Mouse (Mus musculus) hindbrain, postnatal 0 days (tissue): ENCODE measurements at regions not wholly inside any gene's neighbourhood (a gene's known extent, or its start where the extent isn't known, plus 50 kb on each side); places are given as distances from the start of the nearest gene placed in this dataset.

Experiments
- ATAC-seq: fragments of 200-750 bp; cut with Nextera tagmentation; 2 replicates; pipeline ENCODE4 v1.8.0; 2017; ENCODE audit warnings: mild to moderate bottlenecking, moderate TSS enrichment, moderate library complexity
- DNase-seq: peaks from one replicate; pipeline ENCODE4 v3.0.0-alpha.2; 2015; ENCODE audit warnings: low spot score
- H3K27ac ChIP-seq: fragments of 300-500 bp; sonication (generic); 2 replicates; pipeline ENCODE4 v1.5.1; 2014; ENCODE audit warnings: mild to moderate bottlenecking
- H3K27me3 ChIP-seq: fragments of 300-500 bp; sonication (generic); 2 replicates; pipeline ENCODE4 v1.6.1; 2014; ENCODE audit warnings: low read length, mixed read lengths; ENCODE audit not compliant: insufficient read depth
- H3K36me3 ChIP-seq: fragments of 300-500 bp; sonication (generic); 2 replicates; pipeline ENCODE4 v1.6.1; 2014; ENCODE audit warnings: low read length, mixed read lengths; ENCODE audit not compliant: insufficient read depth
- H3K4me1 ChIP-seq: fragments of 300-500 bp; sonication (generic); 2 replicates; pipeline ENCODE4 v1.6.1; 2014; ENCODE audit warnings: antibody characterized with exemption, low read length, mixed read lengths; ENCODE audit not compliant: insufficient read depth
- H3K4me2 ChIP-seq: fragments of 300-500 bp; sonication (generic); 2 replicates; pipeline ENCODE4 v1.6.1; 2014; ENCODE audit warnings: low read depth, mild to moderate bottlenecking, low read length, moderate library complexity, mixed read lengths
- H3K4me3 ChIP-seq: fragments of 300-500 bp; sonication (generic); 2 replicates; pipeline ENCODE4 v1.5.1; 2014; ENCODE audit warnings: low read length
- H3K9ac ChIP-seq: fragments of 300-500 bp; sonication (generic); replicated peaks from 2 replicates; pipeline ENCODE4 v1.6.1; 2014; ENCODE audit warnings: mild to moderate bottlenecking, low read length, moderate library complexity, mixed read lengths
- H3K9me3 ChIP-seq: fragments of 300-500 bp; sonication (generic); 2 replicates; pipeline ENCODE4 v1.6.1; 2016; ENCODE audit warnings: low read length, mixed read lengths
- CTCF ChIP-seq: IDR thresholded peaks from 2 replicates; pipeline ENCODE4 v1.5.1; 2016; ENCODE audit warnings: antibody characterized with exemption, control low read depth, low read depth
- WGBS: fragments of 180-500 bp; shearing (Covaris S2); extraction: QIAGEN DNeasy Blood & Tissue Kit; methylation state at CpG from one replicate; pipeline ENCODE4 v1.1.7; 2014; 5-methylcytosine and 5-hydroxymethylcytosine counted together

- no peaks in the 10 kb centered on the region for H3K9me3 ChIP-seq
- ATAC-seq (peak; percentile 29; the same call in 1 of the 2 replicates), DNase-seq (peak; percentile 34)
- H3K27me3 ChIP-seq = no peaks in the 10 kb centered on the region
- WGBS = 14% methylated on average over 6 of the region's 6 CpGs
- H3K4me2 ChIP-seq = no peak overlapping the region
- H3K9ac ChIP-seq = no peak overlapping the region
- no peak overlapping the region for H3K4me3 ChIP-seq
- no peaks in the 10 kb centered on the region for H3K36me3 ChIP-seq
- H3K4me1 ChIP-seq = no peaks in the 10 kb centered on the region
- H3K27ac ChIP-seq = no peak overlapping the region
- no peak for TF ChIP-seq CTCF
These were observed 531.7 kb upstream of the Mctp2 start for GRCm38 (mm10) chr7:72837992-72838655.

- ATAC-seq (no peak), DNase-seq (no peak)
- Histone ChIP-seq H3K9me3 (no peaks in the 10 kb centered on the region), H3K27ac (no peak overlapping the region), H3K36me3 (no peaks in the 10 kb centered on the region), H3K4me3 (no peak overlapping the region), H3K4me1 (no peaks in the 10 kb centered on the region), H3K9ac (no peak overlapping the region), H3K27me3 (no peaks in the 10 kb centered on the region), H3K4me2 (no peak overlapping the region)
- no peak for TF ChIP-seq CTCF
- WGBS = 89% methylated on average over 1 of the region's 1 CpGs
These were observed 524.0 kb upstream of the Rgma start for GRCm38 (mm10) chr7:72851346-72851745.

GRCm38 (mm10) chr7:72854501-72855002 is 520.8 kb upstream of the Rgma start:
- no peak for ATAC-seq
- Histone ChIP-seq H3K27me3 (no peaks in the 10 kb centered on the region), H3K4me1 (no peaks in the 10 kb centered on the region), H3K9me3 (no peaks in the 10 kb centered on the region), H3K36me3 (no peaks in the 10 kb centered on the region), H3K4me2 (no peak overlapping the region), H3K4me3 (no peak overlapping the region), H3K27ac (no peak overlapping the region), H3K9ac (no peak overlapping the region)
- 56% methylated on average over 2 of the region's 2 CpGs for WGBS
- no peak for DNase-seq
- TF ChIP-seq CTCF = no peak

- ATAC-seq (no peak), DNase-seq (no peak)
- WGBS = 59% methylated on average over 6 of the region's 6 CpGs
- Histone ChIP-seq H3K4me1 (no peaks in the 10 kb centered on the region), H3K27ac (no peak overlapping the region), H3K9me3 (no peaks in the 10 kb centered on the region), H3K36me3 (no peaks in the 10 kb centered on the region), H3K9ac (no peak overlapping the region), H3K4me2 (no peak overlapping the region), H3K4me3 (no peak overlapping the region), H3K27me3 (no peaks in the 10 kb centered on the region)
- TF ChIP-seq CTCF = no peak
These were observed 508.1 kb upstream of the Rgma start for GRCm38 (mm10) chr7:72866966-72867754.

GRCm38 (mm10) chr7:72869068-72869467 is 506.2 kb upstream of the Rgma start:
- Histone ChIP-seq H3K27me3 (no peaks in the 10 kb centered on the region), H3K9ac (no peak overlapping the region), H3K36me3 (no peaks in the 10 kb centered on the region), H3K9me3 (no peaks in the 10 kb centered on the region), H3K4me1 (no peaks in the 10 kb centered on the region), H3K27ac (no peak overlapping the region), H3K4me2 (no peak overlapping the region), H3K4me3 (no peak overlapping the region)
- TF ChIP-seq CTCF = no peak
- no peak for ATAC-seq
- peak; percentile 18 for DNase-seq
- 74% methylated on average over 4 of the region's 4 CpGs for WGBS

GRCm38 (mm10) chr7:72900816-72901215 is 474.5 kb upstream of the Rgma start:
- DNase-seq = no peak
- no peak overlapping the region for H3K27ac ChIP-seq
- H3K9me3 ChIP-seq = no peaks in the 10 kb centered on the region
- no peak for TF ChIP-seq CTCF
- H3K4me3 ChIP-seq = no peak overlapping the region
- no peak for ATAC-seq
- H3K9ac ChIP-seq = no peak overlapping the region
- no peaks in the 10 kb centered on the region for H3K36me3 ChIP-seq
- H3K4me1 ChIP-seq = no peaks in the 10 kb centered on the region
- 78% methylated on average over 6 of the region's 6 CpGs for WGBS
- H3K4me2 ChIP-seq = no peak overlapping the region
- H3K27me3 ChIP-seq = no peaks in the 10 kb centered on the region

GRCm38 (mm10) chr7:72905891-72906290 is 469.4 kb upstream of the Rgma start:
- no peak for TF ChIP-seq CTCF
- no peak overlapping the region for H3K27ac ChIP-seq
- H3K9me3 ChIP-seq = no peaks in the 10 kb centered on the region
- ATAC-seq (no peak), DNase-seq (no peak)
- no peak overlapping the region for H3K9ac ChIP-seq
- no peak overlapping the region for H3K4me3 ChIP-seq
- WGBS = 39% methylated on average over 2 of the region's 2 CpGs
- no peak overlapping the region for H3K4me2 ChIP-seq
- H3K27me3 ChIP-seq = no peaks in the 10 kb centered on the region
- no peaks in the 10 kb centered on the region for H3K36me3 ChIP-seq
- H3K4me1 ChIP-seq = no peaks in the 10 kb centered on the region
